Mouse (Mus musculus): ENCODE results near the gene Emilin1. TPM values are rescaled to one million over a fixed set of nuclear protein-coding genes. Genes with fewer than 3 reads are reported as not detected.

Emilin1 gene
- polyA plus RNA-seq, 2 experiments = 191 to 222 TPM

GRCm38 (mm10) chr5:30924614-30925013 lies 11.4 kb downstream of the Emilin1 start:
- H3K4me1 ChIP-seq (ENCODE audit: control insufficient read depth, insufficient read depth, low read length) = peaks cover 14% of the 10 kb centered on the region
- peaks cover 16% of the 10 kb centered on the region for H3K36me3 ChIP-seq (ENCODE audit: control insufficient read depth, insufficient read depth, low read length)
- H3K9ac ChIP-seq (ENCODE audit: low read depth, low read length, severe bottlenecking) = no peak overlapping the region
- no peak overlapping the region for H3K4me2 ChIP-seq (replicated peaks; ENCODE audit: low read depth, low read length, severe bottlenecking)
- H3K27me3 ChIP-seq (ENCODE audit: control insufficient read depth, insufficient read depth, low read length) = no peaks in the 10 kb centered on the region
- H3K4me3 ChIP-seq (replicated peaks; ENCODE audit: low read length) = no peak overlapping the region
- H3K27ac ChIP-seq (replicated peaks; ENCODE audit: low read depth, low read length) = no peak overlapping the region
- no peak for DNase-seq (ENCODE audit: low spot score)
- H3K9me3 ChIP-seq (ENCODE audit: control insufficient read depth, low read length) = no peaks in the 10 kb centered on the region
- WGBS = 74% methylated on average over 8 of the region's 8 CpGs
- TF ChIP-seq POLR2A (IDR thresholded peaks at IDR 0.05; ENCODE audit: borderline replicate concordance, extremely low read depth, insufficient read depth, insufficient read length) = no peak
- ATAC-seq (ENCODE audit: low FRiP score, low read depth) = no peak

GRCm38 (mm10) chr5:30925217-30925616 lies 12.0 kb downstream of the Emilin1 start:
- Histone ChIP-seq H3K36me3 (ENCODE audit: control insufficient read depth, insufficient read depth, low read length) (peaks cover 10% of the 10 kb centered on the region), H3K27me3 (ENCODE audit: control insufficient read depth, insufficient read depth, low read length) (no peaks in the 10 kb centered on the region), H3K9ac (ENCODE audit: low read depth, low read length, severe bottlenecking) (no peak overlapping the region), H3K27ac (replicated peaks; ENCODE audit: low read depth, low read length) (no peak overlapping the region), H3K9me3 (ENCODE audit: control insufficient read depth, low read length) (no peaks in the 10 kb centered on the region), H3K4me2 (replicated peaks; ENCODE audit: low read depth, low read length, severe bottlenecking) (no peak overlapping the region), H3K4me1 (ENCODE audit: control insufficient read depth, insufficient read depth, low read length) (peaks cover 14% of the 10 kb centered on the region), H3K4me3 (replicated peaks; ENCODE audit: low read length) (no peak overlapping the region)
- 86% methylated on average over 5 of the region's 5 CpGs for WGBS
- DNase-seq (ENCODE audit: low spot score) (no peak), ATAC-seq (ENCODE audit: low FRiP score, low read depth) (no peak)
- no peak for TF ChIP-seq POLR2A (IDR thresholded peaks at IDR 0.05; ENCODE audit: borderline replicate concordance, extremely low read depth, insufficient read depth, insufficient read length)

GRCm38 (mm10) chr5:30926073-30926472 lies 12.9 kb downstream of the Emilin1 start:
- H3K27me3 ChIP-seq (ENCODE audit: control insufficient read depth, insufficient read depth, low read length) = no peaks in the 10 kb centered on the region
- no peak for ATAC-seq (ENCODE audit: low FRiP score, low read depth)
- 78% methylated on average over 2 of the region's 2 CpGs for WGBS

GRCm38 (mm10) chr5:30927945-30928529 lies 14.8 kb downstream of the Emilin1 start:
- H3K27me3 ChIP-seq (ENCODE audit: control insufficient read depth, insufficient read depth, low read length) = no peaks in the 10 kb centered on the region
- DNase-seq (ENCODE audit: low spot score) = no peak
- H3K4me1 ChIP-seq (ENCODE audit: control insufficient read depth, insufficient read depth, low read length) = no peaks in the 10 kb centered on the region
- peak overlapping the region; percentile 15; the same call in 1 of the 2 replicates for H3K4me2 ChIP-seq (replicated peaks; ENCODE audit: low read depth, low read length, severe bottlenecking)
- WGBS = 49% methylated on average over 7 of the region's 7 CpGs
- no peak overlapping the region for H3K27ac ChIP-seq (replicated peaks; ENCODE audit: low read depth, low read length)
- ATAC-seq (ENCODE audit: low FRiP score, low read depth) = 0 out of 2 replicates have a peak, but pooled peaks have one; percentile 17
- H3K9ac ChIP-seq (ENCODE audit: low read depth, low read length, severe bottlenecking) = no peak overlapping the region
- H3K4me3 ChIP-seq (replicated peaks; ENCODE audit: low read length) = no peak overlapping the region
- H3K36me3 ChIP-seq (ENCODE audit: control insufficient read depth, insufficient read depth, low read length) = no peaks in the 10 kb centered on the region
- no peak for TF ChIP-seq POLR2A (IDR thresholded peaks at IDR 0.05; ENCODE audit: borderline replicate concordance, extremely low read depth, insufficient read depth, insufficient read length)
- H3K9me3 ChIP-seq (ENCODE audit: control insufficient read depth, low read length) = no peaks in the 10 kb centered on the region

More at GRCm38 (mm10) chr5:30926073-30926472, 12.9 kb downstream of the Emilin1 start:
- no peak overlapping the region for H3K4me3 ChIP-seq (replicated peaks; ENCODE audit: low read length)
- no peak overlapping the region for H3K27ac ChIP-seq (replicated peaks; ENCODE audit: low read depth, low read length)
- no peak overlapping the region for H3K9ac ChIP-seq (ENCODE audit: low read depth, low read length, severe bottlenecking)
- no peaks in the 10 kb centered on the region for H3K9me3 ChIP-seq (ENCODE audit: control insufficient read depth, low read length)
- no peak for TF ChIP-seq POLR2A (IDR thresholded peaks at IDR 0.05; ENCODE audit: borderline replicate concordance, extremely low read depth, insufficient read depth, insufficient read length)
- H3K4me1 ChIP-seq (ENCODE audit: control insufficient read depth, insufficient read depth, low read length) = peaks cover 14% of the 10 kb centered on the region
- H3K4me2 ChIP-seq (replicated peaks; ENCODE audit: low read depth, low read length, severe bottlenecking) = no peak overlapping the region
- H3K36me3 ChIP-seq (ENCODE audit: control insufficient read depth, insufficient read depth, low read length) = peaks cover 1% of the 10 kb centered on the region
- no peak for DNase-seq (ENCODE audit: low spot score)

- 38% methylated on average over 4 of the region's 4 CpGs for WGBS
- H3K4me2 ChIP-seq (replicated peaks; ENCODE audit: low read depth, low read length, severe bottlenecking) = no peak overlapping the region
- no peak overlapping the region for H3K4me3 ChIP-seq (replicated peaks; ENCODE audit: low read length)
- no peak for TF ChIP-seq POLR2A (IDR thresholded peaks at IDR 0.05; ENCODE audit: borderline replicate concordance, extremely low read depth, insufficient read depth, insufficient read length)
- no peaks in the 10 kb centered on the region for H3K9me3 ChIP-seq (ENCODE audit: control insufficient read depth, low read length)
- H3K4me1 ChIP-seq (ENCODE audit: control insufficient read depth, insufficient read depth, low read length) = no peaks in the 10 kb centered on the region
- no peak overlapping the region for H3K9ac ChIP-seq (ENCODE audit: low read depth, low read length, severe bottlenecking)
- no peaks in the 10 kb centered on the region for H3K36me3 ChIP-seq (ENCODE audit: control insufficient read depth, insufficient read depth, low read length)
- H3K27ac ChIP-seq (replicated peaks; ENCODE audit: low read depth, low read length) = no peak overlapping the region
- H3K27me3 ChIP-seq (ENCODE audit: control insufficient read depth, insufficient read depth, low read length) = no peaks in the 10 kb centered on the region
- ATAC-seq (ENCODE audit: low FRiP score, low read depth) = peak; percentile 51; the same call in 1 of the 2 replicates
- DNase-seq (ENCODE audit: low spot score) = peak; percentile 79
Observed at GRCm38 (mm10) chr5:30930121-30930520, 16.9 kb downstream of the Emilin1 start.
